Mouse (Mus musculus) heart, adult 2 months (tissue): ENCODE measurements around the gene Atp6v0d1. TPM values are rescaled to one million over a fixed set of nuclear protein-coding genes. Genes with fewer than 3 reads are reported as not detected.
A peak's percentile ranks its signal among the peaks of the same experiment; 100 is the strongest.

Experiments
- DNase-seq, 2 experiments: peaks; one replicate each; pipeline ENCODE4 v3.0.0; 2021
- H3K27ac ChIP-seq: fragments of 200-600 bp; 2 replicates; pipeline ENCODE4 v1.8.1; 2022
- H3K27me3 ChIP-seq: fragments of 200-500 bp; 2 replicates; pipeline ENCODE4 v1.6.1; 2012; ENCODE audit warnings: mild to moderate bottlenecking, low read length, inconsistent platforms, mixed read lengths; ENCODE audit not compliant: control insufficient read depth, insufficient read depth
- H3K36me3 ChIP-seq: fragments of 200-500 bp; 2 replicates; pipeline ENCODE4 v1.6.1; 2012; ENCODE audit warnings: low read length, inconsistent platforms; ENCODE audit not compliant: control insufficient read depth, insufficient read depth
- H3K4me1 ChIP-seq: fragments of 200-500 bp; 2 replicates; pipeline ENCODE4 v1.6.1; 2011; ENCODE audit warnings: low read length; ENCODE audit not compliant: control insufficient read depth, insufficient read depth
- H3K4me3 ChIP-seq: fragments of 200-600 bp; 2 replicates; pipeline ENCODE4 v1.8.1; 2022
- H3K79me2 ChIP-seq: fragments of 200-500 bp; replicated peaks from 2 replicates; pipeline ENCODE4 v1.6.1; 2012; ENCODE audit warnings: mild to moderate bottlenecking, inconsistent platforms, low read length, moderate library complexity, mixed read lengths; ENCODE audit not compliant: control insufficient read depth, insufficient read depth
- H3K9ac ChIP-seq: fragments of 200-500 bp; 2 replicates; pipeline ENCODE4 v1.6.1; 2012; ENCODE audit warnings: low read depth, mild to moderate bottlenecking, control low read depth, inconsistent platforms, low read length, mixed read lengths
- CTCF ChIP-seq: fragments of 200-600 bp; IDR thresholded peaks from 2 replicates; pipeline ENCODE4 v1.8.1; 2022; ENCODE audit warnings: antibody characterized with exemption, mild to moderate bottlenecking, moderate library complexity
- EP300 ChIP-seq: fragments of 200-500 bp; IDR thresholded peaks from 2 replicates; pipeline ENCODE4 v1.6.1; 2011; ENCODE audit warnings: low read depth, low read length, control low read depth; ENCODE audit not compliant: insufficient read depth
- POLR2A ChIP-seq: fragments of 200-500 bp; IDR thresholded peaks from 2 replicates; pipeline ENCODE4 v1.6.1; 2011; ENCODE audit warnings: mild to moderate bottlenecking, low read depth, low read length, control low read depth; ENCODE audit not compliant: insufficient read depth
- WGBS: fragments of 180-500 bp; shearing (Covaris S2); methylation state at CpG from one replicate; pipeline ENCODE4 v1.1.7; 2018; 5-methylcytosine and 5-hydroxymethylcytosine counted together
- intact Hi-C: fragments of 180-260 bp; cut with DNase I; formaldehyde crosslinking; loops from one replicate; pipeline ENCODE4 v1.15.1; 2025
- polyA plus RNA-seq: library from polyadenylated mRNA; depleted of rRNA; stranded (reverse); fragments of >200 nt; gene quantifications from 2 replicates; pipeline ENCODE4 v1.2.3, GENCODE M21; 2012
- total RNA-seq, 2 experiments: library from RNA; stranded (reverse); gene quantifications; 2 replicates each; pipeline ENCODE4 v1.2.3; 2021

Gene Atp6v0d1
- total and polyA plus RNA-seq, 3 experiments = 46.4 to 61.7 (median 48.9) TPM

GRCm38 (mm10) chr8:105499787-105500186 lies 66.1 kb downstream of the Atp6v0d1 start:
- Histone ChIP-seq H3K9ac (peak overlapping the region; percentile 11), H3K27me3 (no peaks in the 10 kb centered on the region), H3K4me3 (peak overlapping the region; percentile 29; the same call in 1 of the 2 replicates), H3K79me2 (no peaks in the 10 kb centered on the region), H3K4me1 (peaks cover 6% of the 10 kb centered on the region), H3K36me3 (no peaks in the 10 kb centered on the region; the same call in 1 of the 2 replicates), H3K27ac (peak overlapping the region; percentile 7; the same call in 1 of the 2 replicates)
- intact Hi-C loops = no loop called here
- TF ChIP-seq EP300 = no peak
- no peak for TF ChIP-seq POLR2A
- no peak for TF ChIP-seq CTCF
- DNase-seq = peak in 1 of 2 experiments; percentile 44
- 45% methylated on average over 12 of the region's 12 CpGs for WGBS

- peaks cover 5% of the 10 kb centered on the region for H3K4me1 ChIP-seq
Measured at GRCm38 (mm10) chr8:105496439-105497180, 69.2 kb downstream of the Atp6v0d1 start, which contains the start of gene Zdhhc1. Zdhhc1 (minus strand) TSS chr8:105496902.

GRCm38 (mm10) chr8:105495350-105496302 lies 70.2 kb downstream of the Atp6v0d1 start:
- Histone ChIP-seq H3K27ac (peak overlapping the region; percentile 89), H3K9ac (no peak overlapping the region), H3K4me1 (peaks cover 5% of the 10 kb centered on the region), H3K4me3 (peak overlapping the region; percentile 68), H3K79me2 (no peaks in the 10 kb centered on the region; the same call in 1 of the 2 replicates), H3K27me3 (no peaks in the 10 kb centered on the region), H3K36me3 (no peaks in the 10 kb centered on the region; the same call in 1 of the 2 replicates)
- intact Hi-C loops = no loop called here
- TF ChIP-seq EP300 (no peak), POLR2A (no peak), CTCF (no peak)
- WGBS = 43% methylated on average over 17 of the region's 17 CpGs
- peak in 1 of 2 experiments; percentile 25 for DNase-seq

More at GRCm38 (mm10) chr8:105496439-105497180, 69.2 kb downstream of the Atp6v0d1 start, which contains the start of gene Zdhhc1:
- Histone ChIP-seq H3K27ac (peak within 1 kb of the TSS; percentile 89), H3K79me2 (no peaks in the 10 kb centered on the region), H3K9ac (peak within 1 kb of the TSS; percentile 94), H3K36me3 (no peaks in the 10 kb centered on the region; the same call in 1 of the 2 replicates), H3K4me3 (peak within 1 kb of the TSS; percentile 68), H3K27me3 (no peaks in the 10 kb centered on the region)
- under 1% methylated on average over 68 of the region's 68 CpGs for WGBS
- TF ChIP-seq POLR2A (peak; percentile 67), EP300 (no peak), CTCF (peak; percentile 85)
- intact Hi-C loops = no loop called here
- peak; percentile 92 to 96 for DNase-seq

- H3K36me3 ChIP-seq = no peaks in the 10 kb centered on the region; the same call in 1 of the 2 replicates
- no peak overlapping the region; the same call in 1 of the 2 replicates for H3K27ac ChIP-seq
- DNase-seq = no peak
- peaks cover 5% of the 10 kb centered on the region for H3K4me1 ChIP-seq
- H3K4me3 ChIP-seq = no peak overlapping the region
- 77% methylated on average over 3 of the region's 3 CpGs for WGBS
- H3K79me2 ChIP-seq = no peaks in the 10 kb centered on the region; the same call in 1 of the 2 replicates
- H3K9ac ChIP-seq = no peak overlapping the region
- TF ChIP-seq POLR2A (no peak), EP300 (no peak), CTCF (no peak)
- no peaks in the 10 kb centered on the region for H3K27me3 ChIP-seq
- intact Hi-C loops = no loop called here
Measured at GRCm38 (mm10) chr8:105494566-105494965, 71.3 kb downstream of the Atp6v0d1 start.

GRCm38 (mm10) chr8:105493495-105493894 lies 72.4 kb downstream of the Atp6v0d1 start:
- WGBS = 75% methylated on average over 3 of the region's 3 CpGs
- Histone ChIP-seq H3K4me3 (no peak overlapping the region), H3K27ac (no peak overlapping the region), H3K27me3 (no peaks in the 10 kb centered on the region), H3K36me3 (no peaks in the 10 kb centered on the region; the same call in 1 of the 2 replicates), H3K9ac (no peak overlapping the region), H3K4me1 (peaks cover 5% of the 10 kb centered on the region), H3K79me2 (no peaks in the 10 kb centered on the region; the same call in 1 of the 2 replicates)
- TF ChIP-seq POLR2A (no peak), EP300 (no peak), CTCF (no peak)
- intact Hi-C loops = no loop called here
- no peak for DNase-seq
